Mouse (Mus musculus) liver, embryonic 16.5 days (tissue): ENCODE data around the gene Ngf. TPM values are rescaled to one million over a fixed set of nuclear protein-coding genes. Genes with fewer than 3 reads are reported as not detected.

Experiments used
- ATAC-seq: fragments of 200-750 bp; cut with Nextera tagmentation; 2 replicates; pipeline ENCODE4 v1.8.0; 2017; ENCODE audit warnings: low read depth, mild to moderate bottlenecking, moderate number of reproducible peaks, moderate library complexity
- H3K27ac ChIP-seq: fragments of 300-500 bp; sonication (generic); 2 replicates; pipeline ENCODE4 v1.5.1; 2014; ENCODE audit warnings: mild to moderate bottlenecking, low read length
- H3K27me3 ChIP-seq: fragments of 300-500 bp; sonication (generic); 2 replicates; pipeline ENCODE4 v1.6.1; 2014; ENCODE audit warnings: low read depth, low read length, mixed read lengths; ENCODE audit not compliant: control insufficient read depth, insufficient read depth
- H3K36me3 ChIP-seq: fragments of 300-500 bp; sonication (generic); 2 replicates; pipeline ENCODE4 v1.6.1; 2014; ENCODE audit warnings: mild to moderate bottlenecking; ENCODE audit not compliant: control insufficient read depth, insufficient read depth
- H3K4me1 ChIP-seq: fragments of 300-500 bp; sonication (generic); 2 replicates; pipeline ENCODE4 v1.6.1; 2014; ENCODE audit warnings: low read depth, low read length, mixed read lengths; ENCODE audit not compliant: control insufficient read depth
- H3K4me2 ChIP-seq: fragments of 300-500 bp; sonication (generic); 2 replicates; pipeline ENCODE4 v1.6.1; 2014; ENCODE audit warnings: low read depth, low read length, mixed read lengths
- H3K4me3 ChIP-seq: fragments of 300-500 bp; sonication (generic); 2 replicates; pipeline ENCODE4 v1.5.1; 2014; ENCODE audit warnings: low read depth, mild to moderate bottlenecking, low read length
- H3K9ac ChIP-seq: fragments of 300-500 bp; sonication (generic); 2 replicates; pipeline ENCODE4 v1.6.1; 2014; ENCODE audit warnings: low read depth, low read length
- H3K9me3 ChIP-seq: fragments of 300-500 bp; sonication (generic); replicated peaks from 2 replicates; pipeline ENCODE4 v1.6.1; 2016; ENCODE audit warnings: low read length; ENCODE audit not compliant: control insufficient read depth
- WGBS: fragments of 180-500 bp; shearing (Covaris S2); extraction: QIAGEN DNeasy Blood & Tissue Kit; methylation state at CpG from one replicate; pipeline ENCODE4 v1.1.7; 2014; ENCODE audit not compliant: insufficient replicate concordance; 5-methylcytosine and 5-hydroxymethylcytosine counted together
- polyA plus RNA-seq: library from polyadenylated mRNA; unstranded; fragments of >200 nt; fragmentation: Nextera tagmentation; extraction: Ambion mirVana; gene quantifications from 2 replicates; pipeline ENCODE4 v1.2.1, GENCODE M21; 2015

The Ngf gene
- polyA plus RNA-seq, 1 experiment from 2014 or later = 0.57 TPM

DNA sequence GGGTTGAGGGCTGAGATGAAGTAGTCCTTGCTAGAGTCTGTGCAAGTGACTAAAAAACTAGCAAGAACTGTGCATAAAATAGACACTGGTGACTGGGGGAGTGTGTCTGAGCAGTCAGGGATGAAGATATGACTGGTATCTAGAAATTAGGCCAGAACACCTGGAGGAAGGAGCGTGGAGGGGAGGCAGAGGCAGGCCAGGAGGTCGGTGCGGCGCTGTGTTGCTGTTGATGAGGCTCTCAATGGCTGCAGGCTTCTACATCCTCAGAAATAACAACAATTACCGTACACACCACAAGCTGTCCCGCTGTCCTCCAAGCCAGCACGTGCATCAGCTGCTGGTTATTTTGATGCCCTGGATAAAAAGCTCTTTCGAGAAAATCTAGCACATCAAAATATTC, 2.6 kb upstream of the Ngf start:
- H3K4me2 ChIP-seq = no peak overlapping the region
- no peaks in the 10 kb centered on the region for H3K9me3 ChIP-seq
- no peaks in the 10 kb centered on the region for H3K4me1 ChIP-seq
- H3K36me3 ChIP-seq = no peaks in the 10 kb centered on the region
- peaks cover 12% of the 10 kb centered on the region for H3K27me3 ChIP-seq
- H3K27ac ChIP-seq = no peak overlapping the region
- H3K9ac ChIP-seq = no peak overlapping the region
- ATAC-seq = no peak
- 74% methylated on average over 8 of the region's 8 CpGs for WGBS
- no peak overlapping the region for H3K4me3 ChIP-seq

DNA sequence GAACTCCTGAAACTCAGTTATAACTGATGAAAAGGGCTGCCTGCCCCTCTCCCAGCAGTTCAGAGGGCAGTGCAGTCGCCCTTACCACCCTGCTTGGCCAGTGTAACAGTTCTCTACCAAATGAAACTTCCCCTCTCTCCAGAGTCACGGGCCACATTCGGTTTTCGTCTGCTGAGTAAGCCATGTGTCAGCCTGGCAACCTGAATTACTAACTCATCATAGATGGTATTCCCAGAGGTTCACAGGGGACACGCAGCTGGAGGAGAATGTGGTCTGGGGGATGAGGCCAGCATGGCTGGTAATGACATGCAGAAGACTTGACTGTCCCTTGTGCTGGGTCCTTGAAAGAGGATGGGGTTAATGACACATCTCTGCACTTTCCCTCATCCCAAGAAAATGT, 1.5 kb downstream of the Ngf start:
- H3K4me2 ChIP-seq = no peak overlapping the region
- no peaks in the 10 kb centered on the region for H3K4me1 ChIP-seq
- no peaks in the 10 kb centered on the region for H3K36me3 ChIP-seq
- H3K27ac ChIP-seq = no peak overlapping the region
- 42% methylated on average over 5 of the region's 5 CpGs for WGBS
- H3K9ac ChIP-seq = no peak overlapping the region
- H3K9me3 ChIP-seq = no peaks in the 10 kb centered on the region
- peaks cover 12% of the 10 kb centered on the region for H3K27me3 ChIP-seq
- no peak overlapping the region for H3K4me3 ChIP-seq
- ATAC-seq = no peak

DNA sequence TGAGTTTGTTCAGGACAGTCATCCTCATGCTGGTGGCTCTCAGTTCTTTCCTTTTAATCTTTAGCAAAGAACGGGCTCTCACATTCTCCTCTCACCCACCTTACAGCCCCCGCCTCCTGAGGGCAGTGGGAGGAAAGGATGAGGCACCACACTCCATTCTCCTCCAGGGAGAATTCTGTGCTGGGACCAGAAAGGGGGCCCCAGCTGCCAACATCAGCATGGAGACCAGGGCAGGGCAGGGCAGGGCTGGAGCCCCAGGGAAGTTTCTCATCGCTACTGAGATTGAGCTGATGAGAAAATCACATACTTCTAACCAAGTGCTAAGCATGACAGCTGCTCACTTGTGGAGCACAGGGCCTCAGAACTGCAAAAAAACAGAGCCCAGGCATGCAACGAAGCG, 2.1 kb downstream of the Ngf start:
- H3K4me2 ChIP-seq = no peak overlapping the region
- H3K27me3 ChIP-seq = peaks cover 12% of the 10 kb centered on the region
- H3K9me3 ChIP-seq = no peaks in the 10 kb centered on the region
- ATAC-seq = no peak
- H3K36me3 ChIP-seq = no peaks in the 10 kb centered on the region
- no peak overlapping the region for H3K9ac ChIP-seq
- no peak overlapping the region for H3K27ac ChIP-seq
- WGBS = 40% methylated on average over 5 of the region's 5 CpGs
- no peak overlapping the region for H3K4me3 ChIP-seq
- no peaks in the 10 kb centered on the region for H3K4me1 ChIP-seq

DNA sequence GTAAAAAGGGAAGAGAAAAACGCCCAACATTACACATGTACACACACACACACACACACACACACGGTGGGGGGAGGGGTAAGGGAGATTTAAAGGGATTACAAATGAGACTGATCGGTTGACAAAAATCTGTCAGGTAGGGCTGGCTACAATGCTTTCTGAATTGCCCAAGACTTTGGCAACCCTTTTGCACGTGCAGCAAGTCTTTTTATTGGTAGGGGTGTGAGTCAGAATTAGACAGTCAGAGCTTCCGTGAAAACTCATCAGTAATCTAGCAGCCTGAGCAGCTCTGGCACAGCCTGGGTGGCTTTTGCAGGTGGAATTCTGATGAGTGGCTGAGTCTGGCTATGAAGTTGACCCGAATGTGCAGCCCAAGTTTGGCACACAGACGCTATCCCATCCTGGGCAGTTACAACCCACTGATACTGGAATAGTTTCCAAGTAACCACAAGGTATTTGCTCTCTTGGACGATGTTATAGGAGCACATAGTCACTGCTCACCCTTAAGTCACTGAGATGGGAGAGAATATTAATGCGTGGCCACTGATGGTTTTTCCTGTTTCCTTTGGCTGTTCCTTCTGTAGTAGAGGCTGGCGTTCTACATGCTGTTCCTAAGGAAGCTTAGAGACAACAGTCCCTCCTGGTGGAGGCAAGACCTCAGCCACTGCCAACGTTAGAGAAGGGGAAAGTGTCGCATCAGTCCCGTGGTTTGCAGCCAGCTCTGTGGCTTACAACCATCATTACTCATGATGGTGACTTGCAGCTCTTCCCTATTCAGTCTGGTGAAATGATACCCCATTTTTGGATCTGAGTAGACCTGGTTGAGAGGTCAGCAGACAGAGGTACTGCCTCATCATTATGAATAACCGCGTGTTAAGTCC, 4.8 kb downstream of the Ngf start:
- WGBS = 47% methylated on average over 15 of the region's 15 CpGs
- H3K4me3 ChIP-seq = no peak overlapping the region
- H3K4me1 ChIP-seq = no peaks in the 10 kb centered on the region
- H3K27me3 ChIP-seq = peaks cover 10% of the 10 kb centered on the region
- no peaks in the 10 kb centered on the region for H3K9me3 ChIP-seq
- no peak overlapping the region for H3K27ac ChIP-seq
- ATAC-seq = no peak
- no peak overlapping the region for H3K4me2 ChIP-seq
- H3K9ac ChIP-seq = no peak overlapping the region
- H3K36me3 ChIP-seq = no peaks in the 10 kb centered on the region

DNA sequence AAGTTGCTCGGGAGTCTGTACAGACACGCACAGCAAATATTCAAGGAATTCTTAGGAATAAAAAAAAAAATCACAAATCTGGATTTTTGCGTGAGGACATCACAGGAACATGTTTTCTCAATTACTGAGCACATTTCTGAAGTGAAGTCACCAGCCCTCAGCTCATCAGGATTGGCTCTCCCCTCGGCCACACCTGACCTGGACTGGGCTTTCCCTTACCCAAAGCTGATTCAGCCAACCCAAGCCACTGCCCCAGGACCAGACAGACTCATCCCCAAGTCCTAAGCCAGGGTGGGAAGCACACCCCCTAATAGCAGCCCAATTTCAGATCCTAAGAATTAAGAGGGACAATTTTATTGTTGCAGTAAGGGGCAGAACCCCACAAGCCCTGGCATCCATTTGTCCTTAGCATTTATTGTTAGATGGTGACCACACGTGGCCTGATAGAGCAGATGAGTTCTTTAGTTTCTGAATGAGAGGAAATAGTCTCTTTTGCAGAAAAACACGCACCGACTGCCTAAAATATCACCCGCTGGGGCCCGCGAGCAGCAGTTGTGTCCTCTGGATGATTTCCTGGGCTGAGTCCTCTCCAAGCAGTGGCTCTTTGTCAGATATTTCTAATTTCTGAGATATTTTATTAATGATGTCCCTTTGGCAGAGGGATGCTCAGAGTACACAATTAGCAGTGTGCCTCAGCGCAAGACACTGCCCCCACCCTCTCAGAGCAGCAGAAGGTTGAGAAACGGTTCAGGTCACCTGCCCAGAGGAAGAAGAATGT, 8.4 kb downstream of the Ngf start:
- no peaks in the 10 kb centered on the region for H3K9me3 ChIP-seq
- no peaks in the 10 kb centered on the region for H3K36me3 ChIP-seq
- no peak overlapping the region for H3K27ac ChIP-seq
- no peak for ATAC-seq
- WGBS = 67% methylated on average over 12 of the region's 12 CpGs
- no peaks in the 10 kb centered on the region for H3K27me3 ChIP-seq
- no peak overlapping the region for H3K4me2 ChIP-seq
- H3K9ac ChIP-seq = no peak overlapping the region
- no peaks in the 10 kb centered on the region for H3K4me1 ChIP-seq
- no peak overlapping the region for H3K4me3 ChIP-seq

DNA sequence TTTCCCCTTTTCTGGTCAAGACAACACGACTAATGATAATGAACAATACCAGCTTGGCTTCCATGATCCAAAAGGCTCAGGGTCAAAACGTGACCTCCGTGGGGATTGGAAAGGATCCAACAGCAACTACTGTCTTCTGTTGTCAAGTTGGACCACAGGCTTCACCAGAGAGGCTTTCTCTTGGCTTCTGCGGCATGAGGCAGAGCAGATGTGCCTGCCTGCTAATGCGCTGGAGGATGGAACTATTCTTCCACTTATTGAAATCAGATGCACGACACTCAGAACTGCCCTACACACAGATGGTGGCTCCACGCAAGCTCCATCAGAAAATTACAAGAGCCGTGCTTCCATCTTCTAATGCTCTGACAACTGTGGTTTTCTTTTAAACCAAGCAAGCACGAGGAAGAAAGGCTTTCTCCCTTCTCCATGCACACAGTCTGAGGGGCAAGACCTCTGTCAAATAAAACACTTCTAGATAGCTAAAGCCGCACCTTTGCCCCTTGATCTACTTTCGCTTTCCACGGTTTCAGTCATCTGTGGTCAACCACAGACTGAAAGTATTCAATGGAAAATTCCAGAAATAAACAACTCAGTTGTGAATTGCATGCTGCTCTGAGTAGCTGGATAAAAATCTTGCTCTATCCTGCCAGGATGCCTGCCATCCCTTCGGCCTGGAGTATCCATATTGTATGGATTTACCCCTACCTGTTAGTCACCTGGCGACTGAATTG, 20.8 kb downstream of the Ngf start:
- H3K4me2 ChIP-seq = no peak overlapping the region
- 54% methylated on average over 14 of the region's 14 CpGs for WGBS
- no peak overlapping the region for H3K4me3 ChIP-seq
- no peaks in the 10 kb centered on the region for H3K36me3 ChIP-seq
- no peak overlapping the region for H3K9ac ChIP-seq
- no peak overlapping the region for H3K27ac ChIP-seq
- no peak for ATAC-seq
- no peaks in the 10 kb centered on the region for H3K27me3 ChIP-seq
- no peaks in the 10 kb centered on the region for H3K4me1 ChIP-seq
- no peaks in the 10 kb centered on the region for H3K9me3 ChIP-seq

DNA sequence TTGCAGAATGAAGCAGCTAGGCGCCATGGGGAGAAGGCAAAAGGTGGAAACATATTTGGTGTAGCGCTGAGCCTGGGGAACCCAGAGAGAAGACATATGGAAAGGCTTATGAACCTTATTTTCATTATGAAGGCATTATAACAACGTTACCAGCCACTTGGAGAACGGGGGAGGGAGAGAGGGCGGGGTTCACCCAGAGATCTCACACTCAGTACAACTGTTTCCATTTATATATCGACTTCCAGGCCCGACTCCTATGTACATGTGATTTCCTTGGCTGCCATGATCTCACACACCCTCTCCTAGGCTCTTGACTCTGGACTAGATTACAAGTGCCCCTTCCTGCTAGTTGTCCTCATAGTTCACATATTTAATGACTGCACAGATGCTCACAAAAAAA, 28.4 kb downstream of the Ngf start:
- H3K27ac ChIP-seq = no peak overlapping the region
- no peak overlapping the region for H3K9ac ChIP-seq
- H3K27me3 ChIP-seq = no peaks in the 10 kb centered on the region
- H3K9me3 ChIP-seq = no peaks in the 10 kb centered on the region
- H3K36me3 ChIP-seq = no peaks in the 10 kb centered on the region
- H3K4me2 ChIP-seq = no peak overlapping the region
- no peak for ATAC-seq
- WGBS = 61% methylated on average over 7 of the region's 7 CpGs
- H3K4me1 ChIP-seq = no peaks in the 10 kb centered on the region
- no peak overlapping the region for H3K4me3 ChIP-seq

DNA sequence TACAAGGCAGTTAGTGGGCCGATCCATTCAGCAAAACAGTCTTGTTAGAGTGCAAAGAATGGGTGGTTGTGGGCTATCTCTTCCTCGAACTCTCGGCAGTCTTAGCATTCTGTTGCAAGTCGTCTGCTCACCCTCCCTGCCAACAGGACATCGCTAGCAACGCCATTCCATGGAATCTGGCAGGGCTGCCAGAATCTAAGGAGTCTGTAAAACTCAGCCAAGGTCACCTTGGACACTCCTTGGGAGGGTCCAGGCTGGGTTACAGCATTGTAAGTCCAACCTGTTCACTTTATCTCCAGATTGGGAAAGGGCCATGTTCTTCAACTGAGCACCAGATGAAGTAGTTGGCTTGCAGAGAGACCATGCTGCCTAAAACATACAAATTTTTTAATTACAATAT, 29.2 kb downstream of the Ngf start:
- H3K36me3 ChIP-seq = no peaks in the 10 kb centered on the region
- no peak overlapping the region for H3K27ac ChIP-seq
- no peak overlapping the region for H3K4me2 ChIP-seq
- H3K27me3 ChIP-seq = no peaks in the 10 kb centered on the region
- WGBS = 56% methylated on average over 6 of the region's 6 CpGs
- no peak overlapping the region for H3K9ac ChIP-seq
- H3K4me1 ChIP-seq = no peaks in the 10 kb centered on the region
- H3K9me3 ChIP-seq = no peaks in the 10 kb centered on the region
- no peak for ATAC-seq
- no peak overlapping the region for H3K4me3 ChIP-seq
